Mouse (Mus musculus) heart, postnatal 0 days (tissue): ENCODE data around the gene Lrrc75a. TPM values are rescaled to one million over a fixed set of nuclear protein-coding genes. Genes with fewer than 3 reads are reported as not detected.

Experiments used
- ATAC-seq: fragments of 200-750 bp; cut with Nextera tagmentation; 2 replicates; pipeline ENCODE4 v1.8.0; 2017; ENCODE audit warnings: low read depth, moderate number of reproducible peaks, moderate library complexity; ENCODE audit not compliant: insufficient read depth
- DNase-seq: peaks from one replicate; pipeline ENCODE4 v3.0.0-alpha.2; 2016; ENCODE audit warnings: low spot score
- H3K27ac ChIP-seq: fragments of 300-500 bp; sonication (generic); 2 replicates; pipeline ENCODE4 v1.5.1; 2014; ENCODE audit warnings: low read depth, mild to moderate bottlenecking
- H3K27me3 ChIP-seq: fragments of 300-500 bp; sonication (generic); 2 replicates; pipeline ENCODE4 v1.6.1; 2014; ENCODE audit warnings: low read length, mixed read lengths; ENCODE audit not compliant: control insufficient read depth, insufficient read depth
- H3K36me3 ChIP-seq: fragments of 300-500 bp; sonication (generic); replicated peaks from 2 replicates; pipeline ENCODE4 v1.6.1; 2014; ENCODE audit warnings: low read length, mixed read lengths; ENCODE audit not compliant: control insufficient read depth, insufficient read depth
- H3K4me1 ChIP-seq: fragments of 300-500 bp; sonication (generic); 2 replicates; pipeline ENCODE4 v1.6.1; 2014; ENCODE audit warnings: antibody characterized with exemption; ENCODE audit not compliant: control insufficient read depth, insufficient read depth
- H3K4me2 ChIP-seq: fragments of 300-500 bp; sonication (generic); 2 replicates; pipeline ENCODE4 v1.6.1; 2014; ENCODE audit warnings: low read depth, mild to moderate bottlenecking, low read length, moderate library complexity
- H3K4me3 ChIP-seq: fragments of 300-500 bp; sonication (generic); 2 replicates; pipeline ENCODE4 v1.5.1; 2014; ENCODE audit warnings: low read depth, low read length
- H3K9ac ChIP-seq: fragments of 300-500 bp; sonication (generic); replicated peaks from 2 replicates; pipeline ENCODE4 v1.6.1; 2014; ENCODE audit warnings: low read depth, low read length, mixed read lengths
- H3K9me3 ChIP-seq: fragments of 300-500 bp; sonication (generic); replicated peaks from 2 replicates; pipeline ENCODE4 v1.6.1; 2016; ENCODE audit warnings: low read length; ENCODE audit not compliant: control insufficient read depth
- CTCF ChIP-seq: IDR thresholded peaks from 2 replicates; pipeline ENCODE4 v1.5.1; 2016; ENCODE audit warnings: antibody characterized with exemption, control low read depth, low read depth
- EP300 ChIP-seq: IDR thresholded peaks from 2 replicates; pipeline ENCODE4 v1.6.1; 2016; ENCODE audit warnings: antibody characterized with exemption, low read depth
- WGBS: fragments of 180-500 bp; shearing (Covaris S2); extraction: QIAGEN DNeasy Blood & Tissue Kit; methylation state at CpG from one replicate; pipeline ENCODE4 v1.1.7; 2014; 5-methylcytosine and 5-hydroxymethylcytosine counted together
- polyA plus RNA-seq: library from polyadenylated mRNA; unstranded; fragments of >200 nt; fragmentation: Nextera tagmentation; extraction: Ambion mirVana; gene quantifications from 2 replicates; pipeline ENCODE4 v1.2.1, GENCODE M21; 2015
- total RNA-seq: library from RNA; depleted of rRNA; stranded (reverse); fragments of >200 nt; gene quantifications from 2 replicates; pipeline ENCODE4 v1.2.3, GENCODE M21; 2014; ENCODE audit warnings: low replicate concordance

Gene Lrrc75a
- total and polyA plus RNA-seq, 2 experiments from 2014 or later: 9.6 to 33.9 TPM

- no peaks in the 10 kb centered on the region for H3K27me3 ChIP-seq
- H3K9ac ChIP-seq: no peak overlapping the region
- H3K4me1 ChIP-seq: 0 out of 2 replicates have a peak, but pooled peaks cover 3% of the 10 kb centered on the region
- no peak for ATAC-seq
- H3K27ac ChIP-seq: no peak overlapping the region
- DNase-seq: no peak
- WGBS: 83% methylated on average over 10 of the region's 10 CpGs
- H3K4me3 ChIP-seq: no peak overlapping the region
- H3K9me3 ChIP-seq: no peaks in the 10 kb centered on the region
- TF ChIP-seq CTCF (no peak), EP300 (no peak)
- no peak overlapping the region for H3K4me2 ChIP-seq
- H3K36me3 ChIP-seq: peaks cover 29% of the 10 kb centered on the region
These were observed 35.7 kb downstream of the Lrrc75a start for GRCm38 (mm10) chr11:62612604-62613003.

GRCm38 (mm10) chr11:62610304-62610703 lies 38.0 kb downstream of the Lrrc75a start:
- DNase-seq (no peak), ATAC-seq (no peak)
- H3K36me3 ChIP-seq: peaks cover 42% of the 10 kb centered on the region
- H3K9me3 ChIP-seq: no peaks in the 10 kb centered on the region
- H3K27ac ChIP-seq: no peak overlapping the region
- H3K4me3 ChIP-seq: no peak overlapping the region
- H3K4me2 ChIP-seq: no peak overlapping the region
- H3K27me3 ChIP-seq: no peaks in the 10 kb centered on the region
- TF ChIP-seq EP300 (no peak), CTCF (no peak)
- H3K4me1 ChIP-seq: 0 out of 2 replicates have a peak, but pooled peaks cover 3% of the 10 kb centered on the region
- WGBS: 78% methylated on average over 6 of the region's 6 CpGs
- no peak overlapping the region for H3K9ac ChIP-seq

- no peak overlapping the region for H3K4me2 ChIP-seq
- 69% methylated on average over 10 of the region's 10 CpGs for WGBS
- DNase-seq: no peak
- H3K4me1 ChIP-seq: peaks cover 8% of the 10 kb centered on the region
- ATAC-seq: no peak
- no peaks in the 10 kb centered on the region for H3K27me3 ChIP-seq
- no peak overlapping the region for H3K4me3 ChIP-seq
- TF ChIP-seq EP300 (no peak), CTCF (no peak)
- H3K36me3 ChIP-seq: peaks cover 54% of the 10 kb centered on the region
- H3K9ac ChIP-seq: no peak overlapping the region
- H3K27ac ChIP-seq: no peak overlapping the region
- H3K9me3 ChIP-seq: no peaks in the 10 kb centered on the region
These were observed 39.3 kb downstream of the Lrrc75a start for GRCm38 (mm10) chr11:62608826-62609675.

GRCm38 (mm10) chr11:62607952-62608201 lies 40.4 kb downstream of the Lrrc75a start:
- Histone ChIP-seq H3K9ac (no peak overlapping the region), H3K4me1 (peaks cover 12% of the 10 kb centered on the region), H3K9me3 (no peaks in the 10 kb centered on the region), H3K4me2 (no peak overlapping the region), H3K36me3 (peaks cover 57% of the 10 kb centered on the region), H3K27me3 (no peaks in the 10 kb centered on the region), H3K4me3 (no peak overlapping the region), H3K27ac (no peak overlapping the region)
- ATAC-seq (no peak), DNase-seq (no peak)
- no peak for TF ChIP-seq CTCF
- TF ChIP-seq EP300: no peak
- WGBS: 89% methylated on average over 1 of the region's 1 CpGs

- Histone ChIP-seq H3K4me3 (no peak overlapping the region), H3K27ac (no peak overlapping the region), H3K9me3 (no peaks in the 10 kb centered on the region), H3K27me3 (no peaks in the 10 kb centered on the region), H3K4me1 (peaks cover 12% of the 10 kb centered on the region), H3K36me3 (peaks cover 57% of the 10 kb centered on the region), H3K9ac (no peak overlapping the region), H3K4me2 (no peak overlapping the region)
- ATAC-seq: no peak
- no peak for DNase-seq
- no peak for TF ChIP-seq EP300
- TF ChIP-seq CTCF: no peak
- WGBS: 53% methylated on average over 10 of the region's 10 CpGs
These were observed 41.0 kb downstream of the Lrrc75a start for GRCm38 (mm10) chr11:62607170-62607951.
